Mouse (Mus musculus) thymus, postnatal 14 days (tissue): ENCODE measurements around the gene Fry.

Source experiments
- DNase-seq: peaks from one replicate; pipeline ENCODE4 v3.0.0; 2021

Gene Fry

DNA sequence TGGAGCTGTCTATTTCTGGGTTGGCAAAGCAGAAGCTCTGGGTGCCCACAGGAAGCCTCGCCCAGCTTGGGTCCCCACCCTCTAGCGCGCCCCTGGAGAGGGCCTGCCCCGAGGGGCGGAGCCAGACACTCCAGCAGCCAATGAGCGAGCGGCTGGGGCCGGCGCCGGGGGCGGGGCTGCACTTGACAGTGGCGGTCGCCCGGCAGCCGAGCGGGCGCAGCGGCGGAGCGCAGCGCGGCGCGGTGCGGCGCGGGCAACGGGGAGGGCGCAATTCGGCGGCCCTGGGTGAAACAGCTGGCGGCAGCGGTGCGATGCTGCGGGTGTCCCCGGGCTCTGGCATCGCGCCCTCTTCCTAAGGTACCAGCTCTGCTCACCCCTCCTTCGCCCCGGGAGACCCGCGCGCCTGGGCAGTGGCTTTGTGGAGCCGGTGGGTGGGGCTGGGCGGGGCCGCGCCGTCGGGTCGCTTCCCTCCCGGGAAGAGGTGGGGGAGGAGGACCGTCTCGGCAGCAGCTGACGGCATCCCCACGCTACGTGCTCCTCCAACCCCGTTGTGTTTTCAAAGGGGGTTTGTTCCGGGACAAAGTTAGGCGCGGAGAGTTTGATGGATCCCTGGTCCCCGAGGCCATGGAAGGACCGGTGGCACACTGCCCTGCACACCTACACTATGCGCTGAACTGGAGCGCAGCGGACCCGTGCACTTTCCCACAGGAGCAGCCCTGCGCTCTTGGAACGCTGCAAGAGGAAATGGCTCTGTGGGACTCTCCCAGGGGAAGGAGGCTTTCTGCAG, at the start of gene Fry:
TSS of gene Fry (plus strand) at position 191 of the 787 bp plus-strand sequence.
- peak; percentile 99 for DNase-seq

DNA sequence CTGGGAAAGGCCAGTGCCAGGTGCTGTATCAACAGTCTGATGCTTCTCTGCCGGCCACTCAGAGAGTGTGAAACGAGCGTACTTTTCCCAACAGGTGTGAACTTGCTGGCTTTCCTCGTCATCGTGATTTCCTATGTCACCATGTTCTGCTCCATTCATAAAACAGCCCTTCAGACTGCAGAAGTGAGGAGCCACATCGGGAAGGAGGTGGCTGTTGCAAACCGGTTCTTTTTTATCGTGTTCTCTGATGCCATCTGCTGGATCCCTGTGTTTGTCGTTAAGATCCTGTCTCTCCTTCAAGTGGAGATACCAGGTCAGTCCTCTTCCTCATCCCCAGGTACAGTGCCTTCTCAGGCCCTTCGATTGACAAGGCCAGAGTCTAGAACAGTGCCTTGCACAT, 48.4 kb upstream of the Fry start:
- no peak for DNase-seq

DNA sequence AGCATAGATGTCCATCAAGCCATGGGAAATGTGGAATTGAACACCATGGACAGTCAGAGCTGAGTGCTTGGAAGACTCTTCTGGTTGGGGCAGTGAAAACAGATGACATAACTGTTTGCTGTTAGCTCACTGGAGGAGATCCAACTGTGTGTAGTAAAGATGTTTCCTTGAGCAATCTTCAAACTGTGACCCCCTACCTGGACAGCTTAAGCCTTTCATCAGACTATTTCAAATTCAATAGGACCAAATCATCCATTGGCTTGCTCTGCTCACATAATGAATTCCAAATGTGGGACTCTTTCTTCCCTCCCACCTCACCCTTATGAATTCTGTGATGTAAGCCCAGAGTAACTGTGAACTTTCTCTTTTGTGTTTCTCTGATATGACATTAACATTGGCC, 46.7 kb upstream of the Fry start:
- DNase-seq = no peak

DNA sequence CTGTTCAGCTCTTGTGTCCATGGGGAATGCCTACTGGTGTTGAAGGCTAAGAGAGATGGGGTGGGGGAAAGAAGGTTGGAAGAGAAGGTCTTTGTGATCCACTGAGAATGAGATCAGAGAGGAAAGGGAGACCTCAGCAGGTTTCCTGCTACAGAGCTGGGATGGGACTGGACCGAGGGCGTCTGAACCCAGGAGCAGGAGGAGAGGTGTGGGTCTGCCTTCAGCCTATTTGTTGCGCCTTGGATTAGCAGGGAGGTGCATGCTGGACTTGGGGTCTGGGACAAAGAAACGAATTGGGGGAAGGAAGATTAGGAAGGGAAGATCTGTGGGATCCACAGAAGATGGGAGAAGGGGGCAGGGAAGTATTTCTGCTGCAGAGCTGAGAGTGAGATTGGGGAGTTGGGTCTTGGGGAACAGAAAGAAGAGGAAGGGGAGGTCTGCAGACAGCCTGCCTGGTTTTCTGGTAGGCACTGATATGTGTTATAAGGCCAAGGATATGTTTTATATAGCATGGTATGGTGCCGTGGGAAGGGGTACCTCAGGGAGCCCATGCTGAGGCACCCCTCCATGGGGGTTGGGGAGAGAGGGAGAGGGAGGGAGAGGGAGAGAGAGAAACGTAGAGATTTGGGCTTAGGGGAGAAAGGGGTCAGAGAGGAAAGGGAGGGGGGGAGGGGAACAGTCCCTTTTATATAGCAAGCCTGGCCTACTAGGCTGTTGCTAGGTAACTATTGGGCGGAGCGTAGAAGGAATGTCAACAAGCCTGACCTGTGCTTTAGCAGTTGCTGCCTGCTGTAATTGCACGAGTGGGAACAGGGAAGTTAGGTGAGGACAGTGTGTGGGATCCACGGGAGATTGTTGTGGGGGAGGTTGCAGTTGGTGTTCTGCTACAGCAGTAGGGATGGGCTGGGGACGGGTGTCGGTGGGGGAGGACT, 38.3 kb upstream of the Fry start:
- no peak for DNase-seq

- no peak for DNase-seq
These were observed 35.7 kb upstream of the Fry start for GRCm38 (mm10) chr5:150082696-150083095.

- no peak for DNase-seq
These were observed 35.3 kb upstream of the Fry start for GRCm38 (mm10) chr5:150083190-150083589.

DNA sequence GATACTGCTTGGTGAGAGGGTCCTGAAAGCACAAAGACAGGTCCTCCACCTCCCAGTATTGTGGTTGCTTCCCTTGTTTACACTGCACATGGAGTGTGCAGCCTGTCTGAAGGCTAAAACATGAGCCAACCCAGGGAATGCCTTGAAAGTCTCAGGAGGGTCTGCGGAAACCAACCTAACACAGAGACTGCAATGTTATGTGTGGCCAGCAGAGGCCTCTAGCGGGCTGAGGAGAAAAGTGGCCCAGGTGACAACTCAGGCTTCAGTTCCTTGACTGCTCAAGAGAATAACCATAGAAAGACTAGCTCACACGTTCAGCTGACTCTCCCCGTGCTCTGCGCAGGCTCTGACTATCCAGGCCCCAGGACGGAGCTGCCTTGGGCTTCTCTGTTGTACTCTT, 20.8 kb upstream of the Fry start:
- peak; percentile 50 for DNase-seq

GRCm38 (mm10) chr5:150098754-150099153, 19.7 kb upstream of the Fry start:
- no peak for DNase-seq

- DNase-seq = no peak
These were observed 16.7 kb upstream of the Fry start for GRCm38 (mm10) chr5:150101789-150102188.

- DNase-seq = no peak
These were observed 12.1 kb upstream of the Fry start for GRCm38 (mm10) chr5:150106358-150106757.

- DNase-seq = no peak
These were observed 7.2 kb upstream of the Fry start for GRCm38 (mm10) chr5:150111236-150111635.

DNA sequence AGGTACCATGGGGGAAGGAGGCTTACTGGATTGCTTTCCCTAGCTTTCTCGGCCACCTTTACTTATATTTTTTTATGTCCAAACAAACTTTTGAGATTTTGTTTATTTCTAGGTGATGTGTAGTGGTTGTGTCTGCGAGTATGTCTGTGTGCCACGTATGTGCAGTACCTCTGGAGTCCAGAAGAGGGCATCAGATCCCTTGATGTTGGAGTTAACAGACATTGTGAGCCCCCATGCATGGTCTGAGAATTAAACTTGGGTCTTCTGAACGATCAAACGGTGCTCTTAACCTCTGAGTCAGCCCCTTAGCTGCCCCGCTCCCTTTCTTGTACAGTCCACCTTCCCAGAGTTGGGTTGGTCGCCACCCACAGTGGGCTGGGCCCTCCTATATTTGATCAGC, 4.4 kb upstream of the Fry start:
- peak; percentile 52 for DNase-seq

GRCm38 (mm10) chr5:150114778-150115177, 3.7 kb upstream of the Fry start:
- DNase-seq = no peak

- peak; percentile 10 for DNase-seq
These were observed 3.0 kb upstream of the Fry start for GRCm38 (mm10) chr5:150115271-150116092.

GRCm38 (mm10) chr5:150116216-150116905, 2.1 kb upstream of the Fry start:
- DNase-seq = no peak

DNA sequence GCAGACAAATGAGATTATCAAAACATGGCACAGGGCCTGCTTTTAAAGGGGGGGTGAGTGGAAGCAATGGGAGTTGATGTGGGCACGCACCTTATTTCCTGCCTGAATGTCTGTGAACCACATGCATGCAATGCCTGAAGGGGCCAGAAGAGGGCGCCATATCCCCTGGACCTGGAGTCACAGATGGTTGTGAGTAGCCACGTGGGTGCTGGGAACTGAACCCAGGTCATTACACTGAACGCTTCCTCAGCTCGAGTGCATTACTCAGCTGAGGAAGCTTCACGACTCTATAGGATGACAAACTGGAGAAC, 1.6 kb upstream of the Fry start:
- DNase-seq = peak; percentile 53

DNA sequence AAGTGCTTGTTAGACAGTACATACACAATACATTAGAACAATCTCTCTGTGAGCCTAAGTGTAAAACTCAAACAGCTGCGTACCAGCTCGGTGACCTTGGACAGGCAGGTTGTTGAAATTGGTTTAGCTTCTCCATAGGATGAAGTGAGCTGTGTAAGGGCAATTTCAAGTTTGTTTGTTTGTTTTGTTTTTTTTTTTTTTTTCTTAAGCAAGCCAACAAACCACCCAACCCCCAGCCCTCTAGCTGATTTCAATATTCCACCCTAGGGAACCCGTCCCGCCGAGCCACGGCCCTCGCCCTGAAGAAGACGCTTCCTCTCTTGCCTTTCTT, 356 bp upstream of the Fry start:
- DNase-seq = no peak

- no peak for DNase-seq
These were observed 2.2 kb downstream of the Fry start for GRCm38 (mm10) chr5:150120676-150121075.

GRCm38 (mm10) chr5:150122095-150122494, 3.6 kb downstream of the Fry start:
- no peak for DNase-seq

- no peak for DNase-seq
These were observed 4.1 kb downstream of the Fry start for GRCm38 (mm10) chr5:150122571-150122970.

GRCm38 (mm10) chr5:150125920-150126319, 7.5 kb downstream of the Fry start:
- DNase-seq = no peak

DNA sequence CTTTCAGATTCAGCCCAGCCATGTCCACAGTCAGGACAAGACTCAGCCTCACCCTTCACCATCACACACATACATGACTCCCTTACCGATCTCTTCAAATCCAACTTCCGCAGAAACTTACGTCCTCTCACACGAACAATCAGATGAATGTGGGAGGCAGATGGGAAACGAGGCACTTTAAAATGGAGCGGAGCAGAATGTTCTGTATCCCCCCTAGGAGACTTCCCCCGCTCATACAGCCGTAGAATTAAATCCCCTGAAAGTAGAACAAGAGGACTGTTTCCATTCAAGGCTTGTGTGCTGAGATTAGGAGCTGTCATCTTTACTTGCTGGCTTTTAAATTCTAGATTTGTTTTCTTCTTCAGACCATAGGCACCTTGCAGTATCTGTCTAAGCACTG, 10.0 kb downstream of the Fry start:
- DNase-seq = no peak

GRCm38 (mm10) chr5:150130144-150130543, 11.7 kb downstream of the Fry start:
- no peak for DNase-seq
